Mouse (Mus musculus) limb, embryonic 14.5 days (tissue): ENCODE data around the gene Jund. TPM values are rescaled to one million over a fixed set of nuclear protein-coding genes. Genes with fewer than 3 reads are reported as not detected.
A peak's percentile ranks its signal among the peaks of the same experiment; 100 is the strongest.

Source experiments
- ATAC-seq: fragments of 200-750 bp; cut with Nextera tagmentation; 2 replicates; pipeline ENCODE4 v1.8.0; 2017; ENCODE audit warnings: low read depth, moderate number of reproducible peaks, moderate TSS enrichment; ENCODE audit not compliant: low FRiP score
- DNase-seq: peaks from one replicate; pipeline ENCODE4 v3.0.0-alpha.2; 2015; ENCODE audit warnings: low spot score
- H3K27ac ChIP-seq: fragments of 300-500 bp; sonication (generic); replicated peaks from 2 replicates; pipeline ENCODE4 v1.5.1; 2014; ENCODE audit warnings: low read depth, mild to moderate bottlenecking, low read length, moderate library complexity, mixed read lengths
- H3K27me3 ChIP-seq: fragments of 300-500 bp; sonication (generic); 2 replicates; pipeline ENCODE4 v1.6.1; 2014; ENCODE audit warnings: low read length, mixed read lengths; ENCODE audit not compliant: control insufficient read depth, insufficient read depth
- H3K36me3 ChIP-seq: fragments of 300-500 bp; sonication (generic); 2 replicates; pipeline ENCODE4 v1.6.1; 2014; ENCODE audit warnings: mild to moderate bottlenecking, low read length, moderate library complexity, mixed read lengths; ENCODE audit not compliant: control insufficient read depth, insufficient read depth
- H3K4me1 ChIP-seq: fragments of 300-500 bp; sonication (generic); 2 replicates; pipeline ENCODE4 v1.6.1; 2014; ENCODE audit warnings: antibody characterized with exemption, low read length, mixed read lengths; ENCODE audit not compliant: control insufficient read depth, insufficient read depth
- H3K4me2 ChIP-seq: fragments of 300-500 bp; sonication (generic); replicated peaks from 2 replicates; pipeline ENCODE4 v1.6.1; 2014; ENCODE audit warnings: low read depth, mild to moderate bottlenecking, low read length, moderate library complexity; ENCODE audit not compliant: severe bottlenecking
- H3K4me3 ChIP-seq: fragments of 300-500 bp; sonication (generic); replicated peaks from 2 replicates; pipeline ENCODE4 v1.5.1; 2014; ENCODE audit warnings: low read length
- H3K9ac ChIP-seq: fragments of 300-500 bp; sonication (generic); 2 replicates; pipeline ENCODE4 v1.6.1; 2014; ENCODE audit warnings: mild to moderate bottlenecking, low read depth, low read length, moderate library complexity; ENCODE audit not compliant: severe bottlenecking
- H3K9me3 ChIP-seq: fragments of 300-500 bp; sonication (generic); 2 replicates; pipeline ENCODE4 v1.6.1; 2016; ENCODE audit warnings: low read length; ENCODE audit not compliant: control insufficient read depth
- POLR2A ChIP-seq: fragments of 200-500 bp; IDR thresholded peaks from 2 replicates; pipeline ENCODE4 v1.8.0; 2012; ENCODE audit warnings: inconsistent platforms, mild to moderate bottlenecking, moderate library complexity, borderline replicate concordance; ENCODE audit not compliant: insufficient read depth, insufficient read length; ENCODE audit errors: extremely low read depth
- WGBS: fragments of 180-500 bp; shearing (Covaris S2); extraction: QIAGEN DNeasy Blood & Tissue Kit; methylation state at CpG from one replicate; pipeline ENCODE4 v1.1.7; 2014; 5-methylcytosine and 5-hydroxymethylcytosine counted together
- polyA plus RNA-seq, 2 experiments: library from polyadenylated mRNA; depleted of rRNA in 1 of 2; stranded (reverse) in 1 of 2; unstranded in 1 of 2; fragments of >200 nt; fragmentation: Nextera tagmentation in 1 of 2; extraction: Ambion mirVana in 1 of 2; gene quantifications; 2 replicates each; pipeline versions ENCODE4 v1.2.1 to v1.2.3; 2012 to 2014

Gene Jund
- polyA plus RNA-seq, 2 experiments = 119 to 218 TPM

GRCm38 (mm10) chr8:70719796-70720270 is 21.1 kb downstream of the Jund start:
- no peak overlapping the region for H3K9ac ChIP-seq
- ATAC-seq (no peak), DNase-seq (no peak)
- no peaks in the 10 kb centered on the region for H3K36me3 ChIP-seq
- H3K4me3 ChIP-seq = no peak overlapping the region
- H3K9me3 ChIP-seq = no peaks in the 10 kb centered on the region
- H3K27me3 ChIP-seq = no peaks in the 10 kb centered on the region
- H3K4me1 ChIP-seq = no peaks in the 10 kb centered on the region
- TF ChIP-seq POLR2A = no peak
- H3K4me2 ChIP-seq = no peak overlapping the region
- no peak overlapping the region for H3K27ac ChIP-seq
- 62% methylated on average over 9 of the region's 9 CpGs for WGBS

GRCm38 (mm10) chr8:70720739-70721138 is 22.0 kb downstream of the Jund start:
- no peak for TF ChIP-seq POLR2A
- Histone ChIP-seq H3K4me3 (no peak overlapping the region), H3K27ac (no peak overlapping the region), H3K27me3 (no peaks in the 10 kb centered on the region; the same call in 1 of the 2 replicates), H3K9ac (no peak overlapping the region), H3K4me1 (no peaks in the 10 kb centered on the region), H3K36me3 (no peaks in the 10 kb centered on the region), H3K4me2 (no peak overlapping the region), H3K9me3 (no peaks in the 10 kb centered on the region)
- DNase-seq (peak; percentile 74), ATAC-seq (peak; percentile 62; the same call in 1 of the 2 replicates)
- 5% methylated on average over 3 of the region's 3 CpGs for WGBS

GRCm38 (mm10) chr8:70721601-70722000 is 22.9 kb downstream of the Jund start:
- H3K4me1 ChIP-seq = no peaks in the 10 kb centered on the region
- no peak for ATAC-seq
- H3K27ac ChIP-seq = no peak overlapping the region
- H3K9ac ChIP-seq = no peak overlapping the region
- peaks cover 6% of the 10 kb centered on the region; the same call in 1 of the 2 replicates for H3K27me3 ChIP-seq
- DNase-seq = no peak
- no peak for TF ChIP-seq POLR2A
- H3K4me2 ChIP-seq = no peak overlapping the region
- no peaks in the 10 kb centered on the region for H3K36me3 ChIP-seq
- no peak overlapping the region for H3K4me3 ChIP-seq
- no peaks in the 10 kb centered on the region for H3K9me3 ChIP-seq
- 81% methylated on average over 8 of the region's 8 CpGs for WGBS

- 65% methylated on average over 7 of the region's 7 CpGs for WGBS
- Histone ChIP-seq H3K4me2 (no peak within 1 kb of the TSS), H3K9ac (no peak within 1 kb of the TSS), H3K27me3 (peaks cover 11% of the 10 kb centered on the region; the same call in 1 of the 2 replicates), H3K9me3 (no peaks in the 10 kb centered on the region), H3K36me3 (no peaks in the 10 kb centered on the region), H3K27ac (no peak within 1 kb of the TSS), H3K4me1 (no peaks in the 10 kb centered on the region), H3K4me3 (no peak within 1 kb of the TSS)
- no peak for DNase-seq
- TF ChIP-seq POLR2A = no peak
- no peak for ATAC-seq
Observed at GRCm38 (mm10) chr8:70723486-70724210, 24.9 kb downstream of the Jund start, which contains the start of gene Pde4c. Gene Pde4c, plus strand, starts transcription at chr8:70723720.

GRCm38 (mm10) chr8:70724216-70724615 is 25.5 kb downstream of the Jund start:
- DNase-seq (no peak), ATAC-seq (no peak)
- Histone ChIP-seq H3K4me3 (no peak overlapping the region), H3K27ac (no peak overlapping the region), H3K4me2 (no peak overlapping the region), H3K27me3 (peaks cover 15% of the 10 kb centered on the region; the same call in 1 of the 2 replicates), H3K4me1 (no peaks in the 10 kb centered on the region), H3K9me3 (no peaks in the 10 kb centered on the region), H3K36me3 (no peaks in the 10 kb centered on the region), H3K9ac (no peak overlapping the region)
- 81% methylated on average over 12 of the region's 12 CpGs for WGBS
- no peak for TF ChIP-seq POLR2A
